Mouse (Mus musculus): ENCODE data around the gene Ttn.

The Ttn gene

GRCm38 (mm10) chr2:76702751-76703150 lies 279.6 kb downstream of the Ttn start:
- no peak for DNase-seq (ENCODE audit: low spot score)

- DNase-seq (ENCODE audit: low spot score) = no peak
Observed at GRCm38 (mm10) chr2:76702188-76702587, 280.2 kb downstream of the Ttn start.

- DNase-seq (ENCODE audit: low spot score) = no peak
Observed at GRCm38 (mm10) chr2:76695290-76695689, 287.1 kb downstream of the Ttn start.

- DNase-seq (ENCODE audit: low spot score) = no peak
Observed at GRCm38 (mm10) chr2:76693765-76694164, 288.6 kb downstream of the Ttn start.

- DNase-seq (ENCODE audit: low spot score) = no peak
Observed at GRCm38 (mm10) chr2:76690436-76691204, 291.7 kb downstream of the Ttn start.

GRCm38 (mm10) chr2:76688162-76688561 lies 294.2 kb downstream of the Ttn start:
- no peak for DNase-seq (ENCODE audit: low spot score)

GRCm38 (mm10) chr2:76687608-76688007 lies 294.7 kb downstream of the Ttn start:
- no peak for DNase-seq (ENCODE audit: low spot score)

GRCm38 (mm10) chr2:76686986-76687385 lies 295.4 kb downstream of the Ttn start:
- no peak for DNase-seq (ENCODE audit: low spot score)

GRCm38 (mm10) chr2:76682301-76682700 lies 300.0 kb downstream of the Ttn start:
- no peak for DNase-seq (ENCODE audit: low spot score)

- DNase-seq (ENCODE audit: low spot score) = no peak
Observed at GRCm38 (mm10) chr2:76676401-76677226, 305.7 kb downstream of the Ttn start.

- DNase-seq (ENCODE audit: low spot score) = no peak
Observed at GRCm38 (mm10) chr2:76675949-76676348, 306.4 kb downstream of the Ttn start.

GRCm38 (mm10) chr2:76675451-76675850 lies 306.9 kb downstream of the Ttn start:
- DNase-seq (ENCODE audit: low spot score) = no peak

GRCm38 (mm10) chr2:76674725-76675427 lies 307.5 kb downstream of the Ttn start, which contains the start of gene Plekha3:
TSS of gene Plekha3 (plus strand) at chr2:76675281.
- DNase-seq (ENCODE audit: low spot score) = peak; percentile 71

GRCm38 (mm10) chr2:76673472-76674081 lies 308.8 kb downstream of the Ttn start:
- no peak for DNase-seq (ENCODE audit: low spot score)

GRCm38 (mm10) chr2:76672966-76673392 lies 309.4 kb downstream of the Ttn start, which contains the start of gene Fkbp7:
TSS of gene Fkbp7 (minus strand) at chr2:76673116.
- peak; percentile 84 for DNase-seq (ENCODE audit: low spot score)

- no peak for DNase-seq (ENCODE audit: low spot score)
Observed at GRCm38 (mm10) chr2:76672134-76672745, 310.1 kb downstream of the Ttn start.

GRCm38 (mm10) chr2:76671641-76672040 lies 310.7 kb downstream of the Ttn start:
- no peak for DNase-seq (ENCODE audit: low spot score)

- no peak for DNase-seq (ENCODE audit: low spot score)
Observed at GRCm38 (mm10) chr2:76667200-76667599, 315.1 kb downstream of the Ttn start.

- no peak for DNase-seq (ENCODE audit: low spot score)
Observed at GRCm38 (mm10) chr2:76665531-76665930, 316.8 kb downstream of the Ttn start.

GRCm38 (mm10) chr2:76659419-76659818 lies 322.9 kb downstream of the Ttn start:
- DNase-seq (ENCODE audit: low spot score) = no peak

GRCm38 (mm10) chr2:76658551-76658950 lies 323.8 kb downstream of the Ttn start:
- no peak for DNase-seq (ENCODE audit: low spot score)

Measured in ovary, postnatal 14 days (tissue).